Mouse (Mus musculus) retina, postnatal 7 days (tissue): Measurements from ENCODE around the gene Psmd2.
"Not testable (repeated sequence)": the region's sequence is repeated elsewhere in the genome, so short reads cannot be mapped to it uniquely, and the experiment has no call there.

Experiments used
- DNase-seq: peaks from one replicate; pipeline ENCODE4 v3.0.0-alpha.2; 2012; ENCODE audit warnings: low read depth, low spot score

Psmd2 gene

GRCm38 (mm10) chr16:20657661-20658060 lies 6.2 kb downstream of the Psmd2 start:
- DNase-seq = no peak

- DNase-seq = not testable (repeated sequence)
These were observed 16.6 kb downstream of the Psmd2 start, which contains the start of gene Eif4g1 for GRCm38 (mm10) chr16:20668013-20668412. Eif4g1 (plus strand) TSS chr16:20668313.

- DNase-seq = no peak
These were observed 18.8 kb downstream of the Psmd2 start for GRCm38 (mm10) chr16:20670291-20670690.

DNA sequence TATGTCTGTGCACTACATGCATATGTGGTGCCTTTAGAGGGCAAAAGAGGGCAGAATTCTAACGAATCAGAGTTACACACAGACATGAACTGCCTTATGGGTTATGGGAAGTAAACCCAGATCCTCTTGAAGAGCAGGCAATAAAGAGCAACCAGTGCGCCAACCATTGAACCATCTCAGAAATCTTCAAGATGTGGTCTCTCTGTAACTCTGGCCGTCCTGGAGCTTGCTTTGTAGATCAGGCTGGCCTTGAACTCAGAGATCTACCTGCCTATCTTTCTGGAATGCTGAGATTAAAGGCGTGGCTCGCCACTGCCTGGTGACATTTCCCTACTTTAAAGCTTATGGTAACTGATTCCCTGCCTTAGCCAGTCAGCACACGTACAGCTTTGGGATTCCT lies 20.4 kb downstream of the Psmd2 start:
- no peak for DNase-seq

DNA sequence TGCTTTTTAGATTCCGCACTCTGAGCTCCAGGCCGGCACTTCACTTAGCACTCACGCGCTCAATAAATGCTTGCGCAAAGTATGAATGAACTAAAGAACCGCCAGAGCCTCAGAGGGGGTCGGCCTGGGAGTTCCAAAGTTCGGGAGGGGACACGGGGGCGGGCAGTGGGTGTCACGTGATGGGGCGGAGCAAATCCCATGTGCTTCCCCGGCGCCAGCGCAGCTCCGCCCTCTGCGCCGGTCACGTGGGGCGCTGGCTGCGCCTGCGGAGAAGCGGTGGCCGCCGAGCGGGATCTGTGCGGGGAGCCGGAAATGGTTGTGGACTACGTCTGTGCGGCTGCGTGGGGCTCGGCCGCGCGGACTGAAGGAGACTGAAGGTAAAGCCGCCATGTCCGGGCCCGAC lies 21.0 kb downstream of the Psmd2 start:
- peak; percentile 85 for DNase-seq

DNA sequence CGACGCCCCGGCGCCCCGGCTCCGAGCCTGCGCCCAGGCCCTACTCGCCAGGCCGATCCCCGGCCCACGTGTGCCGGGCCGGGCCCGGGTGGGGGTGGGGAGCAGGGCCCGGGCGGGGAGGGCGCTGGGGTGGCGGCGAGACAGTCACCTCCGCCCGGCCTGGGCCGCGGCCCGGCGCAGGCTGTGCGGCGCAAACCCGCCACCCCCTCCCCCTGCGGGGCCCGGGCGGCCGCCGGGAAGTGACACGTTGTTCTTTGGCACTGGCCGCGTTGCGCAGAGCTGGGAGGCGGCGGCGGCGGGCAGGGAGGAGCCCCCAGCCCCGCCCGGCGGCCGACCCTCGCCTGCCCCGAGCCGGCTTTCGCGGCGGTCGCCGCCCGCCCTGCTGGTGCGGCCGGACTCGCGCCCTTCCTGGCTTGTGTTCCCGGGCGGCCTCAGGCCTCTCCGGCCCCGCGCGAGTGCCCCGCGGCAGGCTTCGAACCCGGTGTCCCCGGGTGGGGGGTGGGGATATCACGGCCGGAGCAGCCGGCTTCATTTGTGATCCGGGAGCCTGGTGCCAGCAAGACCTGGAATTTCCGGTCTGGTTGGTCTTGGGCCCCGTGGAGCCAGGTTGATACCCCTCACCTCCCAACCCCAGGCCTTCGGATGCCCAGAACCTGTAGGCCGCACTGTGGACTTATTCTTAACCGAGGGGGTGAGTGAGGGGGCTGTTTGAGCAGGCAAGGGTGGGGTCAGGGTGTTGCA lies 21.7 kb downstream of the Psmd2 start:
- DNase-seq = no peak

- DNase-seq = no peak
These were observed 22.4 kb downstream of the Psmd2 start for GRCm38 (mm10) chr16:20673706-20674303.

GRCm38 (mm10) chr16:20675213-20675612 lies 23.8 kb downstream of the Psmd2 start:
- DNase-seq = no peak

DNA sequence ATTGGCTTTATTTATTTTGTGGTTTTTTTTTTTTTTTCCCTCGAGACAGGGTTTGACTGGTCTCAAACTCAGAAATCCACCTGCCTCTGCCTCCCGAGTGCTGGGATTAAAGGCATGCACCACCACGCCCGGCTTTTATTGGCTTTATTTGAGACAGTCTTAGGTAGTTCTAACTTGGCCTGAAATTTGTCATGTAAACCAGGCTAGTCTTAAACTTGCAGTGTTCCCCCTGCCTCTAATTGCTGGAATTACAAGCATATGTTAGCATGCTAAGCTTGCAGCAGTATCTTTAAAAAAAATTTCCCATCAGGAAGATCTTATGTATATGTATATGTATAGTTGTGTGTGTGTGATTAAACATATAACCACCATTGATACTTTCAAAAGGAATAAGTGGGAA lies 25.2 kb downstream of the Psmd2 start:
- no peak for DNase-seq

DNA sequence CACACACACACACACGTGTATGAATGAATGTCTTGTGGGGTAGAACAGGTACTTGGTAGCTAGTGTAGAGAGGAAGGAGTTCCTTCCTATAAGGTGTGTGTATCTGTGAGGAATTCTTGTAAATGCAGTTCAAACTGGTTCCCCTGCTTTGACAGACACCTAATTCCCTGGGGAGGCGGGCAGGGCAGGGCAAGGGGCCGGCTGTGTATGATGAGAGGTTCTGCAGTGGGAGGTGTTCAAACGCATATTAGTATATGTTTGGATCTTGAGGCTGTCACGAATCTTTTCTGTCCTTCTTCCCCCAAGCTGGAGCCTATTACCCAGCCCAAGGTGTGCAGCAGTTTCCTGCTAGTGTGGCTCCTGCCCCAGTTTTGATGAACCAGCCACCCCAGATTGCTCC lies 25.9 kb downstream of the Psmd2 start:
- no peak for DNase-seq

DNA sequence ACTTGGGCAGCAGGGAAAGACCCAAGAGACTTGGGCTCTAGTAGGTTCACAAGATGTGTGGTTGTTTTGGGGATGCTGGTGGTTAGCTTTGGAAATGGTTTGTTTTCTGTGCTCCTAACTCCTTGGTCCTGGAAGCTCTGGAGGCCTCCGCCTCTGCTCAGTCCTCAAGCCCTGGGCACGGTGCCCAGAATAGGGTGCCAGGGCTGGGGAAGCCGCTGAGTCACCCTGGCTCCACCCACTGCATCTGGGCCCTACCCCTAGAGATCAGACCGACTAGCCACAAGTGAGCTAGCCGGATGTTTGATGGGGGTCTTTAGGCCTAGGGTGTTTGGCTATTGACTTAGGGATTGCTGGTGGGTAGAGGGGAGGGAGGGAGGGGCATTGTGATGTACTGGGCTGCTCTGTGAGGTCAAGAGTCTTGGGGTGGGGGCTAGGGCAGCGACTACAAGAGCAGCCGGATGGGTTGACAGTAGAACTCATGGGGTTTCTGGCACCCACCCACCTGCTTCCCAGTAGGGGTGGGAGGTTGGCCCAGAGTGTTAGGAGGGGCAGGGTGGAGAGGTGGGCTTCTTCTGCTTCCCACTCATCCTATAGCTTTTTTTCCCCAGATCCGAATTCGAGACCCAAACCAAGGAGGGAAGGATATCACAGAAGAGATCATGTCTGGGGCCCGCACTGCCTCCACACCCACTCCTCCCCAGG lies 26.7 kb downstream of the Psmd2 start:
- DNase-seq = no peak

DNA sequence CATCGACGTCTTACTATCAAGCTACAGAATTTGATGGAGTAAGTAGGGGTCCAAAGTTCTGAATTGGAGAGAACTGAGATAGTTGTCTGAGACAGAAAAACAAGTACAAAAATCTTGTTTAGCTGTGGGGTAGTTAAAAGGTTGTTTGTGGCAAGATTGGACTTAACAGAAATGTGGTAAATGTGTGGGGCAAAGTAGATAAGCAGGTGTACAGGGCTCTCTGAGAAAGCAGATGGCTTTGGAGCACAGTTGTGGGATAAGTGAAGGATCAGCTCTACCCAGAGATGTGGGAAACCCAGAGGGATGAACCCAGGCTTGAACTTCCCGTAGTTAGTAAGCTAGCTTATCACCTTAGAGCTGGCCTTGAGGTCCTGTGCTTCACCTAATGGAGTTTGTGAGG lies 39.3 kb downstream of the Psmd2 start:
- no peak for DNase-seq

GRCm38 (mm10) chr16:20691617-20692016 lies 40.2 kb downstream of the Psmd2 start:
- no peak for DNase-seq

DNA sequence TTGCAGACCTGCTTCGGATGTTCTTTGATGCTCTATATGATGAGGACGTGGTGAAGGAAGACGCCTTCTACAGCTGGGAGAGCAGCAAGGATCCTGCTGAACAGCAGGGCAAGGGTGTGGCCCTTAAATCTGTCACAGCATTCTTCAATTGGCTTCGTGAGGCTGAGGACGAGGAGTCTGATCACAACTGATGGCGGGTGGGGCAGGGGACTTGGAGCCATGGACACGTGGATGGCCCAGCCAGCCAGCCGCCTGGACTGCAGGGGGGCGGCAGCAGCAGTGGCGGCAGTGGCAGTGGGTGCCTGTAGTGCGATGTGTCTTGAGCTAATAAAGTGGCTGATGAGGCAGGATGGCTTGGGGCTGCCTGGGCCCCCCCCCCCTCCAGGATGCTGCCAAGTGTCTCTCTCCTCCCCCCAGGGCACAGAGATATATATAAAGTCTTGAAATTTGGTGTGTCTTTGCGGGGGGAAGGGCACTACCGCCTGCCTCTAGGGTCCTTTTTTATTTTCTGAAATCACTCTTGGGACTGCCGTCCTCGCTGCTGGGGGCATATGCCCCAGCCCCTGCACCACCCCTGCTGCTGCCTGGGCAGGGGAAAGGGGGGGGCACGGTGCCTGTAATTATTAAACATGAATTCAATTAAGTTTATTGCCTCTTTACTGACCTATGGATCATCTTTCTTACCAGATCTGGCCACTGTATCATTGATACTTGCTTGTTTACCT lies 41.0 kb downstream of the Psmd2 start:
- DNase-seq = no peak

DNA sequence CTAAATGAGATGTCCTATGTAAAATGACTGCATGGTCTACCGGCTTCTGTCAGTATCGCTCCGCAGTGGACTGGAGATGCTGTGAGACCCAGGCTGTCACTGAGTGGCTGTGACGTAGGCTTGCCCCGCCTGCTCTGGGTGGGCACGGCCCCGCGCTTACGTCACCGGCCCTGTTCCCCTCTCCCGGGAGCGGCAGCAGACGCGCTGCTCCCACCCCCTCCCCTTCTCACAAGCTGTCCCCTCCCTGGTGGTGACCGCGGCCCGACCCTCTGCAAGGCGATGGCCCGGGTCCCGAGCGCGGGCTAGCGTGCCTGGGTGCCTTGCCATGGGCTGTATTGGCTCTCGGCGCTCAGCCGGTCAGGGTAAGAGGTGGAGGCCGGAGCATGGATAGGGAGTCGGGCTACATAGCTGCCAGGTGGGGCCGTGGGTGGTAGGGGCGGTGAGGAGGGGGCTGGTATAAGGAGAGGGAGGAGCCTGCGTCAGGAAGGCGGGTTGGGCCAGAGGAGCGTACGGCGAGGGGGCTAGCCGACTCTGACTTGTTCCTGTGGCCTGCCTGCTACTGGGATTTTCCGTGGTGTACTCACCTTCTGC lies 41.8 kb downstream of the Psmd2 start, which contains the start of gene Fam131a:
TSS of gene Fam131a (plus strand) at position 131 of the 591 bp plus-strand sequence.
- peak; percentile 73 for DNase-seq

DNA sequence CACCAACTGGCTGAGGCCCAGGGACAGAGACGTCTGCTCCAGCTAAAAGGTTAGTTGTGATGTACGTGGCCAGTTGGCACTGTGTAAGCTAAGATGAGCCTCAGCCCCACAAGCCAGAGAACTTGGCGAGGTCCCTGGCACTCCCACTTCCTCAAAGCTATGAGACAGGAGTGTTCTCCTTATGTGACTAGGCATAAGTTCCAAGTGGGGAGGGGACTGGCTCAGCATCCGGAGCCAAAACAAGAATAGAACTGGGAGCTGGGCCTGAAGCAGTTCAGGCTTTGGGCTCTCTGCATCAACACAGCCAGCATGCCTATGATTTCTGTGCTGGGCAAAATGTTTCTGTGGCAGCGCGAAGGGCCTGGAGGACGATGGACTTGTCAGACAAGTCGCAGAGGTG lies 43.3 kb downstream of the Psmd2 start:
- no peak for DNase-seq

DNA sequence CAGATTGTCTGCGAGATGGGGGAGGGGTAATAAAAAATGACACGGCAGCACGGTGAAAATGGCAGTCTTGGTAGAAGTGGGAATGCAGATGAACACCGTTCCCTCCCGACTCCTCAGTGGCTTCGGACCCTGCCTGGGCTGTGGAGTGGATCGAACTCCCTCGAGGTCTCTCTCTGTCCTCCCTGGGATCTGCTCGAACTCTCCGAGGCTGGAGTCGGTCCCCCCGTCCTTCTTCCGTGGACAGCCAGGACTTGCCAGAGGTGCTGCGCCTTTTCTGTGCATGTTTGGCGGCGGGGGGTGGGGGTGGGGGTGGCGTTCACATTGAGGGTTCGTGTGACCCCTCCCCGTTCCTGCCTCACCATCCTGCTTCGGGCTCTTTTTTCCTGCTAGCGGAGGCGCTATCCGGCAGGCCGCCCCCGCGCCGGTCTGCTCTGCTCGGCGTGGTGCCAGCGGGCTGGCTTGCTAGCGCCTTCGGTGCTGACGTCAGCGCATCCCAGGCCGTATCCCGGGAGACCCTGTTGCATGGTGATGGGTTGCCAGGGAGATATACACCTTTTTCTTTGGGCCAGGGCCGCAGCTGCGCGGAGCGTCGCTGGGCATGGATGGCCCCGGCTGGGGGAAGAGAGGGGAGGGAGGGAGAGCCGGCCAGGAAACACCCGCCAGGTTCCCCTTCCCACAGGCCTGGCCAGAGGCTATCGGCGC lies 44.3 kb downstream of the Psmd2 start:
- DNase-seq = peak; percentile 68

- DNase-seq = no peak
These were observed 47.8 kb downstream of the Psmd2 start for GRCm38 (mm10) chr16:20699266-20699665.

- no peak for DNase-seq
These were observed 48.6 kb downstream of the Psmd2 start for GRCm38 (mm10) chr16:20700036-20700435.

GRCm38 (mm10) chr16:20701316-20701715 lies 49.9 kb downstream of the Psmd2 start:
- no peak for DNase-seq
